Mouse (Mus musculus): ENCODE results near the gene Parp1. TPM values are rescaled to one million over a fixed set of nuclear protein-coding genes. Genes with fewer than 3 reads are reported as not detected.
"Not testable (repeated sequence)": the region's sequence is repeated elsewhere in the genome, so short reads cannot be mapped to it uniquely, and the experiment has no call there.

Parp1 gene
- total RNA-seq, 2 experiments from 2014 or later, result 68.0 to 91.2 TPM

- not testable (repeated sequence) for DNase-seq
Observed at GRCm38 (mm10) chr1:180637796-180638195, 69.1 kb downstream of the Parp1 start.

- no peak for DNase-seq
Observed at GRCm38 (mm10) chr1:180639416-180640401, 71.0 kb downstream of the Parp1 start.

- peak; percentile 50 to 63 for DNase-seq
Observed at GRCm38 (mm10) chr1:180640605-180641125, 71.9 kb downstream of the Parp1 start.

- DNase-seq, result peak; percentile 94
Observed at GRCm38 (mm10) chr1:180641137-180641517, 72.4 kb downstream of the Parp1 start, which contains the start of gene Lin9. Gene Lin9 (plus strand): TSS chr1:180641150.

GRCm38 (mm10) chr1:180641518-180642227 is 72.9 kb downstream of the Parp1 start:
- DNase-seq, result no peak

GRCm38 (mm10) chr1:180642228-180642564 is 73.5 kb downstream of the Parp1 start:
- DNase-seq, result no peak

Small RNAs within 50 kb of the gene (microRNA-seq; reads per million reads assigned to microRNA genes)
- not detected for gene Mir6904

Other genes with a start within 250 kb of the Parp1 start
- gene Itpkb, start 238.4 kb upstream of the Parp1 start, total RNA-seq (2021), result 10 to 100 TPM; 58.5 to 71.5 TPM
- gene Stum, start 85.4 kb upstream of the Parp1 start, total RNA-seq (2021), result under 1 TPM; 0.50 to 0.53 TPM
- 1 to 10 TPM; 5.0 to 6.9 TPM for gene Lin9, start 72.2 kb downstream of the Parp1 start, total RNA-seq (2021)
- gene Mixl1, start 128.1 kb downstream of the Parp1 start, total RNA-seq (2021), result not detected
- 10 to 100 TPM; 48.6 to 54.3 TPM for gene Acbd3, start 157.1 kb downstream of the Parp1 start, total RNA-seq (2021)
- 100 to 1,000 TPM; 680 to 813 TPM for gene H3f3a, start 245.0 kb downstream of the Parp1 start, total RNA-seq (2021)